Mouse (Mus musculus) kidney, postnatal 0 days (tissue): ENCODE results near the gene Cog4. TPM values are rescaled to one million over a fixed set of nuclear protein-coding genes. Genes with fewer than 3 reads are reported as not detected.

Experiments
- ATAC-seq: fragments of 200-750 bp; cut with Nextera tagmentation; replicated peaks from 2 replicates; pipeline ENCODE4 v1.8.0; 2017; ENCODE audit warnings: low read depth, moderate number of reproducible peaks, moderate TSS enrichment, moderate library complexity; ENCODE audit not compliant: low FRiP score
- DNase-seq: peaks from one replicate; pipeline ENCODE4 v3.0.0-alpha.2; 2016; ENCODE audit warnings: low spot score
- H3K27ac ChIP-seq: fragments of 300-500 bp; sonication (generic); 2 replicates; pipeline ENCODE4 v1.5.1; 2014; ENCODE audit warnings: mild to moderate bottlenecking
- H3K27me3 ChIP-seq: fragments of 300-500 bp; sonication (generic); 2 replicates; pipeline ENCODE4 v1.6.1; 2014; ENCODE audit warnings: low read length, mixed read lengths; ENCODE audit not compliant: insufficient read depth
- H3K36me3 ChIP-seq: fragments of 300-500 bp; sonication (generic); 2 replicates; pipeline ENCODE4 v1.6.1; 2014; ENCODE audit warnings: low read length, mixed read lengths; ENCODE audit not compliant: insufficient read depth
- H3K4me1 ChIP-seq: fragments of 300-500 bp; sonication (generic); replicated peaks from 2 replicates; pipeline ENCODE4 v1.6.1; 2014; ENCODE audit warnings: antibody characterized with exemption, low read length, mixed read lengths; ENCODE audit not compliant: insufficient read depth
- H3K4me2 ChIP-seq: fragments of 300-500 bp; sonication (generic); 2 replicates; pipeline ENCODE4 v1.6.1; 2014; ENCODE audit warnings: mild to moderate bottlenecking, low read length, moderate library complexity, mixed read lengths
- H3K4me3 ChIP-seq: fragments of 300-500 bp; sonication (generic); replicated peaks from 2 replicates; pipeline ENCODE4 v1.5.1; 2014; ENCODE audit warnings: low read depth, low read length
- H3K9ac ChIP-seq: fragments of 300-500 bp; sonication (generic); 2 replicates; pipeline ENCODE4 v1.6.1; 2014; ENCODE audit warnings: low read depth, low read length
- H3K9me3 ChIP-seq: fragments of 300-500 bp; sonication (generic); replicated peaks from 2 replicates; pipeline ENCODE4 v1.6.1; 2016; ENCODE audit warnings: low read length, inconsistent platforms, mixed read lengths
- CTCF ChIP-seq: IDR thresholded peaks from 2 replicates; pipeline ENCODE4 v1.5.1; 2016; ENCODE audit warnings: antibody characterized with exemption, low read depth, mild to moderate bottlenecking, moderate library complexity
- WGBS: fragments of 180-500 bp; shearing (Covaris S2); extraction: QIAGEN DNeasy Blood & Tissue Kit; methylation state at CpG from one replicate; pipeline ENCODE4 v1.1.7; 2014; 5-methylcytosine and 5-hydroxymethylcytosine counted together
- polyA plus RNA-seq: library from polyadenylated mRNA; unstranded; fragments of >200 nt; fragmentation: Nextera tagmentation; extraction: Ambion mirVana; gene quantifications from 2 replicates; pipeline ENCODE4 v1.2.1, GENCODE M21; 2015

Cog4 gene
- polyA plus RNA-seq = 47.2 and 57.3 TPM in 2 replicates

DNA sequence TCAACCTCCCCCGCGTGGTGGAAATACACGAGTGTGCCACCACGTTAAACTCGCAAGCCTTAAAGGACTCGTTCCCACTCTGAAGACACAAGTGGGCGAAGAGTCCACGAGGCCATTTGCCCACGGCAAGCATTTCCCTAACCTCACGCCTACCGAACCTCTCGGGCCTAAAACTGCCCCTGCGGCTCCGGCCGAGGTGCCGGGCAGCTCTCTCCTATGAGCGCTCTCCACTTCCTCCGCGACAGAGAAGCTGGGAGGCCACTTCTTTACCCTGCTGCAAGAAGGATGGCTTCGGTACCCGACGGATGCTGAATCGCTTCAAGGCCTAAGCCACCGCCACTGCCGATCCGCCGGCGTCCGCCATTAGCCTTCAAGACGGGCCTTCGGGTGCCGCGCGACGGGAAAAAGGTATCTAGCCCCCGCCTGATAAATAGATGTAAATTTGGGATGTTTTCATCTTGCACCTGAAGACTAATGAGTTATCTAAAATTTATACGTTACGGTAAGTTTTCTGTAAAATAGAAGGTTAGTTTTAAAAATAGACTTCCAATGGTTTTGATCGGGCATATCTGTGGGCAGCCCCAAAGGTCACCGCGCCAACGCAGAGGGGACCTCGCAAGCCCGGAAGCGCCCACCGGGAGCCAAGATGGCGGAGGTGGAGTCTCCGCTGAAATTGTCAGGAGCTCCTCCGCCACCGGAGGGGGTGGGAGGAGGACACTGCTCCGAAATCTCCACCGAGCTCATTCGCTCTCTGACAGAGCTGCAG is at the start of gene Cog4, which contains the start of gene Sf3b3:
Gene Cog4, plus strand, starts transcription at position 196 of the 766 bp plus-strand sequence.
Gene Sf3b3, minus strand, starts transcription at position 383 of the 766 bp plus-strand sequence.
- ATAC-seq = peak; percentile 83
- Histone ChIP-seq H3K9me3 (no peaks in the 10 kb centered on the region), H3K9ac (peak within 1 kb of the TSS; percentile 95), H3K27me3 (no peaks in the 10 kb centered on the region), H3K4me2 (peak within 1 kb of the TSS; percentile 81), H3K36me3 (peaks cover 42% of the 10 kb centered on the region), H3K4me3 (peak within 1 kb of the TSS; percentile 75), H3K4me1 (0 out of 2 replicates have a peak, but pooled peaks cover 6% of the 10 kb centered on the region), H3K27ac (peak within 1 kb of the TSS; percentile 92)
- WGBS = under 1% methylated on average over 53 of the region's 53 CpGs
- DNase-seq = peak; percentile 92
- TF ChIP-seq CTCF = 0 out of 2 replicates have a peak, but pooled peaks have one; percentile 7

DNA sequence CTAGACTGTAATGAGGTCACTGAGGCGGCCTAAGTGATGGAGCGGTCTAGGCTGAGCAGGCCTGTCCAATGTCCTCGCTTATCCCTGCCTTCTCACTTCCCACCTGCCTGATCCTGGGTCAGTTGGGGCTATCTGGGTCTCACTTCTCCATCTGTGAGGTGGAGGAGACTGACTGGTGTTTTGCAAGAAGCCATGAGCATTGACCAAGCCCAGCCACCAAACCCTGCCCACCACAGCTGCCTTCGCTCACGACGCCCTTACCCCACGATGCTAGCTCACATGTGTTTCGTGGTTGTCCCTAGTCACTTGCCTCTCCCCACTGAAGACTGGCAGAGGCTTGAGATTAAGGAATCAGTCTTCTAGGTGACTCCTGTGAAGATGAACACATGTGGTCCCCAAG is 49.3 kb upstream of the Cog4 start:
- WGBS = 98% methylated on average over 8 of the region's 8 CpGs
- TF ChIP-seq CTCF = no peak
- Histone ChIP-seq H3K4me3 (no peak overlapping the region), H3K27ac (no peak overlapping the region), H3K9me3 (0 out of 2 replicates have a peak, but pooled peaks cover 3% of the 10 kb centered on the region), H3K36me3 (no peaks in the 10 kb centered on the region), H3K4me2 (no peak overlapping the region), H3K27me3 (no peaks in the 10 kb centered on the region), H3K4me1 (no peaks in the 10 kb centered on the region), H3K9ac (no peak overlapping the region)
- DNase-seq (no peak), ATAC-seq (no peak)

DNA sequence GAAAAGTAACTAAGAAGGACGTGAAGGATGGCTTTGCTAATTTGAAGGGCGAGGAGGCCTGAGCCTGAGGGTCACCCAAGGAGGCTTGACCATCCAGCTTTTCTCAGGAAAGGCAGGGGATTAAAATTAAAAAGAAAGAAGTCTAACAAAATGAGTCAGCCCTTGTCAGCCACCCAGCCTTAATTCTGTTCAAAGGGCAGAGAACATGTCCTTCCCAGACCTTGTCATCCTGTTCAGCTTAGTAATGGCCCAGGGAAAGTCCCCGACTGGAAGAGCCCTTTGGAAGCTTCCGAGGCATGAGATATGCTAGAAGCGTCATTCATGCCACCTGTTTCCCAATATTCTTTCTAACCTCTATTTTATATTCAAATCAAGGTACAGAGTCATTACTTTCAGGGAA is 43.4 kb upstream of the Cog4 start:
- ATAC-seq = no peak
- Histone ChIP-seq H3K4me1 (no peaks in the 10 kb centered on the region; the same call in none of the 2 replicates), H3K27ac (peak overlapping the region; percentile 39; the same call in 1 of the 2 replicates), H3K9ac (no peak overlapping the region), H3K4me2 (no peak overlapping the region), H3K36me3 (no peaks in the 10 kb centered on the region), H3K4me3 (no peak overlapping the region), H3K9me3 (no peaks in the 10 kb centered on the region), H3K27me3 (no peaks in the 10 kb centered on the region)
- TF ChIP-seq CTCF = no peak
- WGBS = 73% methylated on average over 5 of the region's 5 CpGs
- DNase-seq = no peak

DNA sequence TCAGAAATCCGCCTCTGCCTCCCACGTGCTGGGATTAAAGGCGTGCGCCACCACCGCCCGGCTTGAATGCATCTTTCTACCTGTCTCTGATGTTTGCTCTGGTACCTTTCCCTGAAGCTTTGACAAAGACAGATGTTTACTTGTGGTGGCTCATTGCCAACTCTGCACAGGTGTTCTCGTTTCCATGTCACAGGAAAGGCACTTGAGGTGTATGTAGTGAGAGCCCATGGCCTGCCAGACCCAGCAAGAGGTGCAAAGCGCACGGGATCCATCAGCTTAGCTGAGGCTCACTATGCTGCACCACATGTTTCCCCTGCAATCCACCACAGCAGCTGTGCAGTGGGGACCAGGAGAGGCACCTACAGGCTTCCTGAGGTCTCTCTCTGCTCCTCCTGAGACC is 42.5 kb upstream of the Cog4 start:
- Histone ChIP-seq H3K4me3 (no peak overlapping the region), H3K4me2 (no peak overlapping the region), H3K9me3 (no peaks in the 10 kb centered on the region), H3K27ac (no peak overlapping the region), H3K9ac (no peak overlapping the region), H3K4me1 (peaks cover 4% of the 10 kb centered on the region), H3K36me3 (no peaks in the 10 kb centered on the region), H3K27me3 (no peaks in the 10 kb centered on the region)
- ATAC-seq = no peak
- TF ChIP-seq CTCF = no peak
- 81% methylated on average over 9 of the region's 9 CpGs for WGBS
- DNase-seq = no peak

DNA sequence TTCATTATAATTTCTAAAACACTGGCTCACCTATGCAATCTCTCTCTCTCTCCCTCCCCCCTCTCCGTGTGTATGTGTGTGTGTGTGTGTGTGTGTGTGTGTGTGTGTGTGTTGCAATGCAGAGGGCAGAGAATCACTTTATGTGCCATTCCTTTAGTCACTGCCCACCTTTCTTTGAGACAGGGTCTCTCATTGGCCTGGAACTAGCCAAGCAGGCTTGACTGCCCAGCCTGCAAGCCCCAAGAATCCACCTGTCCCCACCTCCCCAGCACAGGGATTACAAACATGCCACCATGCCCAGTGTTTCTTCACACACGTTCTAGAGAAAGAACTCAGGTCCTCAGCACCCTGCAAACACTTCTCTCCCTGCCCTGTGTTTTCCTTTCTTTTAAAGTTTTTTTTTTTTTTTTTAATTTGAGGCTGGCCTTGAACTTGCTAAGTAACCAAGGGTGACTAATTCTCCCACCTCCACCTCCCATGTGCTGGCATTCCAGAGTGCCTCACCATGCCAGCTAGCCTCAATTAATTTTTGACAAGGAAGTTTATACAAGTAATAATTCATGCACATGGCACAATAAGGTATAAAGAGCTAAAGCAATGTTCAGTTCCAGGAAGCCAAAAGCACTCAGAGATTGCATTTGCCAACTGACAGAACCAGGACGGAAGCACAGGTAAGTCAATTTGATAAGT is 41.4 kb upstream of the Cog4 start:
- Histone ChIP-seq H3K27me3 (no peaks in the 10 kb centered on the region), H3K9me3 (no peaks in the 10 kb centered on the region), H3K9ac (no peak overlapping the region), H3K4me3 (no peak overlapping the region), H3K4me1 (peaks cover 7% of the 10 kb centered on the region), H3K4me2 (no peak overlapping the region; the same call in 1 of the 2 replicates), H3K27ac (peak overlapping the region; percentile 50; the same call in 1 of the 2 replicates), H3K36me3 (peaks cover 8% of the 10 kb centered on the region; the same call in 1 of the 2 replicates)
- DNase-seq (no peak), ATAC-seq (no peak)
- 43% methylated on average over 3 of the region's 3 CpGs for WGBS
- TF ChIP-seq CTCF = no peak

DNA sequence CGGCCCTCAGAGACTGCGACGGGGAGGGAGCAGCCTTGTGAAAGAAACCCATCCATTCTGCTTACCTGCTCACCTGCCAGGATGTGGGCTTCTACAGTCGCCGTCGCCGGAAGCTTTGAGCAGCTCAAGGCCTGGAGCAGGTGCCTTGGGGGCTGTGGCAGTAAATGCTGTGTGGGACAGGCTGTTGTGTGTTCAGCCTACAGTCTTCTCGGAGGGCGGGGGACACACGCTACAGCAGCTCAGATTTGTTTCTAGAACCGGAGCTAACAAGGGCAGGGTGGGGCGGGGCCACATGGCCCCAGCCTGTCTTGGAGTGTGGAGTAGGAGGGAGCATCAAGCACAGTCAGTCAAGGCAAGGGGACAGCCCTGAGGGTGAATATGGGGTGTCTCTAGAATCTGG is 40.7 kb upstream of the Cog4 start, which contains the start of gene Il34:
Gene Il34, minus strand, starts transcription at position 256 of the 400 bp plus-strand sequence.
- Histone ChIP-seq H3K36me3 (peaks cover 15% of the 10 kb centered on the region), H3K4me1 (peaks cover 7% of the 10 kb centered on the region), H3K9ac (no peak within 1 kb of the TSS), H3K4me3 (no peak within 1 kb of the TSS), H3K9me3 (no peaks in the 10 kb centered on the region), H3K4me2 (peak within 1 kb of the TSS; percentile 36), H3K27me3 (no peaks in the 10 kb centered on the region), H3K27ac (peak within 1 kb of the TSS; percentile 50)
- WGBS = 28% methylated on average over 12 of the region's 12 CpGs
- ATAC-seq = no peak; the same call in 1 of the 2 replicates
- no peak for TF ChIP-seq CTCF
- no peak for DNase-seq
